Comparison of ENCODE assay signal across 12 mouse cellular contexts in the genomic region with DNA sequence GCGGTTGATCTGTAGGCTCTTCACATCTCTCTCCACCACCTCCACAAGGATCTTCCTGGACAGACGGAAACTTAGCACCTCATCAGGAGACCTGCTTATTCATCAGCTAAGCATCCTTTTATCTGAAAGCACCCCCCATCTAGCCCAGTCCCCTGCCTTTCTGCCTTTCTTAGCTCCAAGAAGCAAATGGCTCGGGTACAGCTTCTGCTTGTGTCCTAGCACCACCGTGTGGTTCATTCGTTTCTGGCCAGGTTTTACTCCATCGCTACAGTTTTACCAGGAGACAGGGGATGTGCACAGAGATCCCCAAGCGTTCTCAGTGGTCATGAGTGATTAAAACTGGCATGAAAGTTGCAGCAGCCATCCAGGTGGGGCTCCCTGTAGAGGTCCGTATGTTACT.
DNase-seq lines count a peak whose midpoint lies in the region; ATAC-seq lines count a peak whose summit lies in the region.
"Had no signal": no experiment of that assay in that cellular context is flagged by ENCODE, and none has a peak within 500 bp of the region (broad histone marks: within the 10 kb centered on the region; RNA-seq: fewer than 3 reads in every experiment).

No protein-coding gene starts in this region.

- H3K36me3 ChIP-seq in forebrain, embryonic 14.5 days (ENCODE audit: control insufficient read depth, insufficient read depth, low read length), result no peaks in the 10 kb centered on the region
- H3K36me3 ChIP-seq in forebrain, embryonic 11.5 days (ENCODE audit: control insufficient read depth, insufficient read depth, low read length), result no peaks in the 10 kb centered on the region
- no peaks in the 10 kb centered on the region for H3K36me3 ChIP-seq in kidney, embryonic 15.5 days
- H3K36me3 ChIP-seq: liver, embryonic 15.5 days had no signal

- no peaks in the 10 kb centered on the region for H3K27me3 ChIP-seq in forebrain, embryonic 14.5 days (replicated peaks; ENCODE audit: control insufficient read depth, insufficient read depth, low read length)
- H3K27me3 ChIP-seq in forebrain, embryonic 11.5 days (ENCODE audit: control insufficient read depth, insufficient read depth, low read length), result 0 out of 2 replicates have a peak, but pooled peaks cover 2% of the 10 kb centered on the region
- H3K27me3 ChIP-seq in kidney, embryonic 15.5 days, result no peaks in the 10 kb centered on the region
- H3K27me3 ChIP-seq: liver, embryonic 15.5 days had no signal

- no peak overlapping the region for H3K9ac ChIP-seq in forebrain, embryonic 14.5 days (ENCODE audit: low read length)
- no peak overlapping the region for H3K9ac ChIP-seq in forebrain, embryonic 11.5 days (ENCODE audit: low read length)
- no peak overlapping the region for H3K9ac ChIP-seq in kidney, embryonic 15.5 days
- H3K9ac ChIP-seq: liver, embryonic 15.5 days had no signal

- DNase-seq in forebrain, embryonic 14.5 days (ENCODE audit: low spot score), result peak; percentile 25
- DNase-seq in forebrain, embryonic 11.5 days (ENCODE audit: low spot score), result no peak
- DNase-seq in kidney, postnatal 10 days, result peak; percentile 43
- peak; percentile 34 for DNase-seq in retina, embryonic 14.5 days (ENCODE audit: low spot score)
- no peak for DNase-seq in retina, postnatal 1 day
- DNase-seq in frontal cortex, postnatal 36 days (ENCODE audit: low spot score in 2 of 2), result peak; percentile 20 to 40
- DNase-seq in thymus, postnatal 36 days, result no peak
- DNase-seq: cerebellum, postnatal 25 days; gastrocnemius, postnatal 25 days had no signal

- no peak for ATAC-seq in forebrain, embryonic 14.5 days
- no peak for ATAC-seq in forebrain, embryonic 11.5 days (replicated peaks; ENCODE audit: low FRiP score)
- no peak for ATAC-seq in kidney, embryonic 15.5 days (replicated peaks; ENCODE audit: low FRiP score)
- ATAC-seq: activated CD4-positive, CD25-positive, alpha-beta regulatory T cell, adult 4 months had no signal

- no peaks in the 10 kb centered on the region for H3K9me3 ChIP-seq in forebrain, embryonic 14.5 days (replicated peaks; ENCODE audit: control insufficient read depth, low read length)
- no peaks in the 10 kb centered on the region for H3K9me3 ChIP-seq in forebrain, embryonic 11.5 days (ENCODE audit: control insufficient read depth, low read length)
- H3K9me3 ChIP-seq in kidney, embryonic 15.5 days (replicated peaks), result no peaks in the 10 kb centered on the region
- H3K9me3 ChIP-seq: liver, embryonic 15.5 days had no signal

- no peak overlapping the region for H3K27ac ChIP-seq in forebrain, embryonic 14.5 days (ENCODE audit: low read depth, low read length)
- no peak overlapping the region for H3K27ac ChIP-seq in forebrain, embryonic 11.5 days (ENCODE audit: low read depth, low read length)
- no peak overlapping the region for H3K27ac ChIP-seq in kidney, embryonic 15.5 days
- H3K27ac ChIP-seq: liver, embryonic 15.5 days had no signal

- WGBS in forebrain, embryonic 14.5 days, result 61% methylated on average over 8 of the region's 8 CpGs
- 60% methylated on average over 8 of the region's 8 CpGs for WGBS in forebrain, embryonic 11.5 days
- WGBS in kidney, embryonic 15.5 days, result 52% methylated on average over 8 of the region's 8 CpGs

- H3K4me1 ChIP-seq in forebrain, embryonic 14.5 days (ENCODE audit: control insufficient read depth, insufficient read depth, low read length), result peaks cover 5% of the 10 kb centered on the region
- H3K4me1 ChIP-seq in forebrain, embryonic 11.5 days (replicated peaks; ENCODE audit: control insufficient read depth, insufficient read depth, low read length), result peaks cover 2% of the 10 kb centered on the region; the same call in 1 of the 2 replicates
- 0 out of 2 replicates have a peak, but pooled peaks cover 3% of the 10 kb centered on the region for H3K4me1 ChIP-seq in kidney, embryonic 15.5 days
- H3K4me1 ChIP-seq: liver, embryonic 15.5 days had no signal

- H3K4me3 ChIP-seq in forebrain, embryonic 14.5 days (ENCODE audit: low read depth, low read length), result no peak overlapping the region
- no peak overlapping the region for H3K4me3 ChIP-seq in forebrain, embryonic 11.5 days (ENCODE audit: low read depth, low read length)
- H3K4me3 ChIP-seq in kidney, embryonic 15.5 days (replicated peaks), result no peak overlapping the region
- H3K4me3 ChIP-seq: liver, embryonic 15.5 days had no signal

- no peak overlapping the region for H3K4me2 ChIP-seq in forebrain, embryonic 14.5 days (ENCODE audit: low read length)
- no peak overlapping the region for H3K4me2 ChIP-seq in forebrain, embryonic 11.5 days (ENCODE audit: low read depth, low read length, severe bottlenecking)
- no peak overlapping the region for H3K4me2 ChIP-seq in kidney, embryonic 15.5 days
- H3K4me2 ChIP-seq: liver, embryonic 15.5 days had no signal

Comparison
In these comparisons a context has a peak if more than half of its experiments do, and no peak if none do; other contexts are left out.
1. DNase-seq: peak in forebrain, embryonic 14.5 days (single experiment), kidney, postnatal 10 days (single experiment), retina, embryonic 14.5 days (single experiment) and frontal cortex, postnatal 36 days (2 of 2); none in forebrain, embryonic 11.5 days (single experiment), retina, postnatal 1 day (single experiment) and thymus, postnatal 36 days (0 of 2).